Mouse (Mus musculus): Measurements from ENCODE around the gene Khdrbs2. TPM values are rescaled to one million over a fixed set of nuclear protein-coding genes. Genes with fewer than 3 reads are reported as not detected.
A peak's percentile ranks its signal among the peaks of the same experiment; 100 is the strongest.

Khdrbs2 gene
- polyA plus RNA-seq, 1 experiment from 2014 or later, result 8.8 TPM

GRCm38 (mm10) chr1:32339108-32339507 lies 166.6 kb downstream of the Khdrbs2 start:
- Histone ChIP-seq H3K9ac (no peak overlapping the region), H3K4me3 (no peak overlapping the region), H3K4me1 (no peaks in the 10 kb centered on the region), H3K4me2 (no peak overlapping the region), H3K36me3 (no peaks in the 10 kb centered on the region), H3K27me3 (no peaks in the 10 kb centered on the region), H3K27ac (no peak overlapping the region), H3K9me3 (no peaks in the 10 kb centered on the region)
- no peak for ATAC-seq (ENCODE audit: insufficient number of reproducible peaks, insufficient read depth, low FRiP score, low TSS enrichment, low read depth)
- WGBS, result 76% methylated on average over 1 of the region's 1 CpGs

GRCm38 (mm10) chr1:32347538-32347937 lies 175.0 kb downstream of the Khdrbs2 start:
- H3K27me3 ChIP-seq, result no peaks in the 10 kb centered on the region
- H3K9me3 ChIP-seq, result no peaks in the 10 kb centered on the region
- H3K4me1 ChIP-seq, result no peaks in the 10 kb centered on the region
- H3K4me2 ChIP-seq, result no peak overlapping the region
- no peak overlapping the region for H3K9ac ChIP-seq
- H3K27ac ChIP-seq, result no peak overlapping the region
- no peaks in the 10 kb centered on the region for H3K36me3 ChIP-seq
- ATAC-seq (ENCODE audit: insufficient number of reproducible peaks, insufficient read depth, low FRiP score, low TSS enrichment, low read depth), result no peak
- no peak overlapping the region for H3K4me3 ChIP-seq
- 88% methylated on average over 2 of the region's 2 CpGs for WGBS

GRCm38 (mm10) chr1:32352076-32352475 lies 179.6 kb downstream of the Khdrbs2 start:
- no peak overlapping the region for H3K4me3 ChIP-seq
- 73% methylated on average over 1 of the region's 1 CpGs for WGBS
- H3K9ac ChIP-seq, result no peak overlapping the region
- no peak for ATAC-seq (ENCODE audit: insufficient number of reproducible peaks, insufficient read depth, low FRiP score, low TSS enrichment, low read depth)
- no peaks in the 10 kb centered on the region for H3K4me1 ChIP-seq
- no peak overlapping the region for H3K4me2 ChIP-seq
- H3K27ac ChIP-seq, result no peak overlapping the region
- H3K36me3 ChIP-seq, result no peaks in the 10 kb centered on the region
- no peaks in the 10 kb centered on the region for H3K27me3 ChIP-seq
- H3K9me3 ChIP-seq, result no peaks in the 10 kb centered on the region

GRCm38 (mm10) chr1:32363539-32363938 lies 191.0 kb downstream of the Khdrbs2 start:
- H3K4me3 ChIP-seq, result no peak overlapping the region
- no peak for ATAC-seq (ENCODE audit: insufficient number of reproducible peaks, insufficient read depth, low FRiP score, low TSS enrichment, low read depth)
- WGBS, result 26% methylated on average over 2 of the region's 2 CpGs
- H3K4me1 ChIP-seq, result 0 out of 2 replicates have a peak, but pooled peaks cover 2% of the 10 kb centered on the region
- H3K9ac ChIP-seq, result no peak overlapping the region
- no peak overlapping the region for H3K4me2 ChIP-seq
- no peaks in the 10 kb centered on the region for H3K27me3 ChIP-seq
- H3K9me3 ChIP-seq, result no peaks in the 10 kb centered on the region
- H3K36me3 ChIP-seq, result no peaks in the 10 kb centered on the region
- peak overlapping the region; percentile 57; the same call in 1 of the 2 replicates for H3K27ac ChIP-seq

GRCm38 (mm10) chr1:32397553-32397952 lies 225.0 kb downstream of the Khdrbs2 start:
- H3K27me3 ChIP-seq, result no peaks in the 10 kb centered on the region
- H3K4me1 ChIP-seq, result 0 out of 2 replicates have a peak, but pooled peaks cover 7% of the 10 kb centered on the region
- H3K36me3 ChIP-seq, result no peaks in the 10 kb centered on the region
- no peaks in the 10 kb centered on the region for H3K9me3 ChIP-seq
- H3K9ac ChIP-seq, result no peak overlapping the region
- no peak overlapping the region for H3K4me2 ChIP-seq
- no peak overlapping the region for H3K27ac ChIP-seq
- no peak overlapping the region for H3K4me3 ChIP-seq
- WGBS, result 78% methylated on average over 6 of the region's 6 CpGs
- ATAC-seq (ENCODE audit: insufficient number of reproducible peaks, insufficient read depth, low FRiP score, low TSS enrichment, low read depth), result no peak

- Histone ChIP-seq H3K4me2 (no peak overlapping the region), H3K4me1 (no peaks in the 10 kb centered on the region), H3K4me3 (no peak overlapping the region), H3K36me3 (no peaks in the 10 kb centered on the region), H3K27me3 (no peaks in the 10 kb centered on the region), H3K27ac (no peak overlapping the region), H3K9ac (no peak overlapping the region), H3K9me3 (no peaks in the 10 kb centered on the region)
- no peak for ATAC-seq (ENCODE audit: insufficient number of reproducible peaks, insufficient read depth, low FRiP score, low TSS enrichment, low read depth)
- 90% methylated on average over 2 of the region's 2 CpGs for WGBS
Observed at GRCm38 (mm10) chr1:32407651-32408050, 235.1 kb downstream of the Khdrbs2 start.

GRCm38 (mm10) chr1:32428410-32428809 lies 255.9 kb downstream of the Khdrbs2 start:
- ATAC-seq (ENCODE audit: insufficient number of reproducible peaks, insufficient read depth, low FRiP score, low TSS enrichment, low read depth), result no peak
- Histone ChIP-seq H3K9ac (no peak overlapping the region), H3K4me1 (no peaks in the 10 kb centered on the region), H3K27me3 (no peaks in the 10 kb centered on the region), H3K9me3 (no peaks in the 10 kb centered on the region), H3K27ac (no peak overlapping the region), H3K36me3 (no peaks in the 10 kb centered on the region), H3K4me2 (no peak overlapping the region), H3K4me3 (no peak overlapping the region)
- WGBS, result 47% methylated on average over 1 of the region's 1 CpGs

GRCm38 (mm10) chr1:32429493-32429892 lies 257.0 kb downstream of the Khdrbs2 start:
- Histone ChIP-seq H3K4me2 (no peak overlapping the region), H3K9me3 (no peaks in the 10 kb centered on the region), H3K4me3 (no peak overlapping the region), H3K9ac (no peak overlapping the region), H3K36me3 (no peaks in the 10 kb centered on the region), H3K27me3 (no peaks in the 10 kb centered on the region), H3K27ac (no peak overlapping the region), H3K4me1 (no peaks in the 10 kb centered on the region)
- ATAC-seq (ENCODE audit: insufficient number of reproducible peaks, insufficient read depth, low FRiP score, low TSS enrichment, low read depth), result no peak
- WGBS, result 56% methylated on average over 1 of the region's 1 CpGs

- H3K9me3 ChIP-seq, result no peaks in the 10 kb centered on the region
- no peak overlapping the region for H3K4me2 ChIP-seq
- no peaks in the 10 kb centered on the region for H3K27me3 ChIP-seq
- no peaks in the 10 kb centered on the region for H3K4me1 ChIP-seq
- no peaks in the 10 kb centered on the region for H3K36me3 ChIP-seq
- H3K4me3 ChIP-seq, result no peak overlapping the region
- no peak overlapping the region for H3K9ac ChIP-seq
- 89% methylated on average over 3 of the region's 3 CpGs for WGBS
- ATAC-seq (ENCODE audit: insufficient number of reproducible peaks, insufficient read depth, low FRiP score, low TSS enrichment, low read depth), result no peak
- H3K27ac ChIP-seq, result no peak overlapping the region
Observed at GRCm38 (mm10) chr1:32430516-32430915, 258.0 kb downstream of the Khdrbs2 start.

GRCm38 (mm10) chr1:32433118-32433517 lies 260.6 kb downstream of the Khdrbs2 start:
- no peak overlapping the region for H3K27ac ChIP-seq
- H3K9ac ChIP-seq, result no peak overlapping the region
- ATAC-seq (ENCODE audit: insufficient number of reproducible peaks, insufficient read depth, low FRiP score, low TSS enrichment, low read depth), result no peak
- H3K36me3 ChIP-seq, result no peaks in the 10 kb centered on the region
- H3K4me3 ChIP-seq, result no peak overlapping the region
- WGBS, result 68% methylated on average over 2 of the region's 2 CpGs
- no peaks in the 10 kb centered on the region for H3K9me3 ChIP-seq
- no peaks in the 10 kb centered on the region for H3K4me1 ChIP-seq
- H3K4me2 ChIP-seq, result no peak overlapping the region
- H3K27me3 ChIP-seq, result no peaks in the 10 kb centered on the region

- no peak overlapping the region for H3K4me2 ChIP-seq
- no peak overlapping the region for H3K27ac ChIP-seq
- H3K4me1 ChIP-seq, result no peaks in the 10 kb centered on the region
- no peaks in the 10 kb centered on the region for H3K27me3 ChIP-seq
- H3K9me3 ChIP-seq, result no peaks in the 10 kb centered on the region
- no peaks in the 10 kb centered on the region for H3K36me3 ChIP-seq
- no peak overlapping the region for H3K9ac ChIP-seq
- 81% methylated on average over 5 of the region's 5 CpGs for WGBS
- no peak overlapping the region for H3K4me3 ChIP-seq
- no peak for ATAC-seq (ENCODE audit: insufficient number of reproducible peaks, insufficient read depth, low FRiP score, low TSS enrichment, low read depth)
Observed at GRCm38 (mm10) chr1:32443927-32444326, 271.4 kb downstream of the Khdrbs2 start.

- Histone ChIP-seq H3K4me3 (no peak overlapping the region), H3K27me3 (no peaks in the 10 kb centered on the region), H3K9ac (no peak overlapping the region), H3K36me3 (no peaks in the 10 kb centered on the region), H3K9me3 (no peaks in the 10 kb centered on the region), H3K27ac (no peak overlapping the region), H3K4me2 (no peak overlapping the region), H3K4me1 (no peaks in the 10 kb centered on the region)
- ATAC-seq (ENCODE audit: insufficient number of reproducible peaks, insufficient read depth, low FRiP score, low TSS enrichment, low read depth), result no peak
- WGBS, result 78% methylated on average over 6 of the region's 6 CpGs
Observed at GRCm38 (mm10) chr1:32463103-32463516, 290.6 kb downstream of the Khdrbs2 start.

- H3K4me3 ChIP-seq, result no peak overlapping the region
- no peaks in the 10 kb centered on the region for H3K4me1 ChIP-seq
- H3K4me2 ChIP-seq, result no peak overlapping the region
- no peaks in the 10 kb centered on the region for H3K36me3 ChIP-seq
- no peaks in the 10 kb centered on the region for H3K27me3 ChIP-seq
- no peaks in the 10 kb centered on the region for H3K9me3 ChIP-seq
- no peak for ATAC-seq (ENCODE audit: insufficient number of reproducible peaks, insufficient read depth, low FRiP score, low TSS enrichment, low read depth)
- no peak overlapping the region for H3K27ac ChIP-seq
- WGBS, result 79% methylated on average over 2 of the region's 2 CpGs
- no peak overlapping the region for H3K9ac ChIP-seq
Observed at GRCm38 (mm10) chr1:32471022-32471421, 298.5 kb downstream of the Khdrbs2 start.
